Mouse (Mus musculus) gonadal fat pad, adult 2 months (tissue): ENCODE data around the gene Gm8068. TPM values are rescaled to one million over a fixed set of nuclear protein-coding genes. Genes with fewer than 3 reads are reported as not detected.
"Not testable (repeated sequence)": the region's sequence is repeated elsewhere in the genome, so short reads cannot be mapped to it uniquely, and the experiment has no call there.

Experiments used
- DNase-seq: peaks from one replicate; pipeline ENCODE4 v3.0.0-alpha.2; 2012; ENCODE audit warnings: low read depth
- polyA plus RNA-seq: library from polyadenylated mRNA; depleted of rRNA; stranded (reverse); fragments of >200 nt; gene quantifications from 2 replicates; pipeline ENCODE4 v1.2.3, GENCODE M21; 2012; rRNA removed

Gene Gm8068
- not detected in 2 replicates for polyA plus RNA-seq

GRCm38 (mm10) chr14:41701785-41702184 is at the start of gene Gm8068:
Gene Gm8068, minus strand, starts transcription at chr14:41701885.
- DNase-seq: not testable (repeated sequence)

GRCm38 (mm10) chr14:41750514-41750913 is 48.8 kb upstream of the Gm8068 start, which contains the start of gene Gm7929:
Gene Gm7929, minus strand, starts transcription at chr14:41750614.
- DNase-seq: not testable (repeated sequence)

- DNase-seq: not testable (repeated sequence)
Observed at GRCm38 (mm10) chr14:41723437-41723836, 21.8 kb upstream of the Gm8068 start.

- not testable (repeated sequence) for DNase-seq
Observed at GRCm38 (mm10) chr14:41717180-41717579, 15.5 kb upstream of the Gm8068 start.

GRCm38 (mm10) chr14:41648176-41648575 is 53.5 kb downstream of the Gm8068 start:
- not testable (repeated sequence) for DNase-seq

Other genes with a start within 250 kb of the Gm8068 start
- not detected in 2 replicates for gene Gm7954, start 248.4 kb downstream of the Gm8068 start, polyA plus RNA-seq
- not detected in 2 replicates for gene Gm3486, start 212.4 kb downstream of the Gm8068 start, polyA plus RNA-seq
- not detected in 2 replicates for gene Gm7970, start 146.3 kb downstream of the Gm8068 start, polyA plus RNA-seq
- not detected in 2 replicates for gene 1700049E17Rik2, start 128.7 kb downstream of the Gm8068 start, polyA plus RNA-seq
- not detected in 2 replicates for gene Gm3072, start 77.3 kb downstream of the Gm8068 start, polyA plus RNA-seq
- gene Gm3676, start 55.4 kb downstream of the Gm8068 start, polyA plus RNA-seq: not detected in 2 replicates
- not detected in 2 replicates for gene Gm7929, start 48.7 kb upstream of the Gm8068 start, polyA plus RNA-seq
- gene Gm47189, start 70.6 kb upstream of the Gm8068 start, polyA plus RNA-seq: not detected in 2 replicates
- gene Gm7980, start 205.4 kb upstream of the Gm8068 start, polyA plus RNA-seq: not detected in 2 replicates
- not detected in 2 replicates for gene 1700049E17Rik1, start 223.1 kb upstream of the Gm8068 start, polyA plus RNA-seq
- gene 1700024B05Rik, start 242.1 kb upstream of the Gm8068 start, polyA plus RNA-seq: not detected in 2 replicates